Mouse (Mus musculus): ENCODE results near the gene Chmp4b.

The Chmp4b gene

GRCm38 (mm10) chr2:154651363-154651762, at the start of gene Chmp4b:
TSS of gene Chmp4b (plus strand) at chr2:154651705.
- no peak for DNase-seq (ENCODE audit: low spot score)

GRCm38 (mm10) chr2:154603007-154603637, 48.4 kb upstream of the Chmp4b start:
- no peak for DNase-seq (ENCODE audit: low spot score)

- peak; percentile 97 for DNase-seq (ENCODE audit: low spot score)
These were observed 47.8 kb upstream of the Chmp4b start, which contains the start of gene Pxmp4 for GRCm38 (mm10) chr2:154603638-154604153. TSS of gene Pxmp4 (minus strand) at chr2:154603708.

GRCm38 (mm10) chr2:154604156-154604555, 47.3 kb upstream of the Chmp4b start:
- no peak for DNase-seq (ENCODE audit: low spot score)

GRCm38 (mm10) chr2:154606965-154607364, 44.5 kb upstream of the Chmp4b start:
- no peak for DNase-seq (ENCODE audit: low spot score)

GRCm38 (mm10) chr2:154609050-154609767, 42.3 kb upstream of the Chmp4b start:
- DNase-seq (ENCODE audit: low spot score) = no peak

- DNase-seq (ENCODE audit: low spot score) = peak; percentile 79
These were observed 38.1 kb upstream of the Chmp4b start, which contains the start of the genes Zfp341 and 4930519P11Rik for GRCm38 (mm10) chr2:154613118-154614115. TSS of gene Zfp341 (plus strand) at chr2:154613297. TSS of gene 4930519P11Rik (minus strand) at chr2:154613437.

- DNase-seq (ENCODE audit: low spot score) = no peak
These were observed 36.5 kb upstream of the Chmp4b start for GRCm38 (mm10) chr2:154614841-154615576.

GRCm38 (mm10) chr2:154615674-154616073, 35.8 kb upstream of the Chmp4b start:
- DNase-seq (ENCODE audit: low spot score) = no peak

- DNase-seq (ENCODE audit: low spot score) = no peak
These were observed 34.4 kb upstream of the Chmp4b start for GRCm38 (mm10) chr2:154617061-154617460.

- DNase-seq (ENCODE audit: low spot score) = no peak
These were observed 29.8 kb upstream of the Chmp4b start for GRCm38 (mm10) chr2:154621684-154622083.

- DNase-seq (ENCODE audit: low spot score) = no peak
These were observed 27.4 kb upstream of the Chmp4b start for GRCm38 (mm10) chr2:154624137-154624536.

GRCm38 (mm10) chr2:154630531-154630930, 21.0 kb upstream of the Chmp4b start:
- DNase-seq (ENCODE audit: low spot score) = no peak

- no peak for DNase-seq (ENCODE audit: low spot score)
These were observed 19.2 kb upstream of the Chmp4b start for GRCm38 (mm10) chr2:154632203-154632780.

GRCm38 (mm10) chr2:154633039-154633742, 18.3 kb upstream of the Chmp4b start:
- DNase-seq (ENCODE audit: low spot score) = no peak

- DNase-seq (ENCODE audit: low spot score) = no peak
These were observed 17.4 kb upstream of the Chmp4b start for GRCm38 (mm10) chr2:154633876-154634644.

GRCm38 (mm10) chr2:154635826-154636225, 15.7 kb upstream of the Chmp4b start:
- no peak for DNase-seq (ENCODE audit: low spot score)

GRCm38 (mm10) chr2:154638521-154638920, 13.0 kb upstream of the Chmp4b start:
- no peak for DNase-seq (ENCODE audit: low spot score)

GRCm38 (mm10) chr2:154639115-154639514, 12.4 kb upstream of the Chmp4b start:
- DNase-seq (ENCODE audit: low spot score) = no peak
